Mouse (Mus musculus): ENCODE measurements around the gene Tbp. TPM values are rescaled to one million over a fixed set of nuclear protein-coding genes. Genes with fewer than 3 reads are reported as not detected.
"Not testable (repeated sequence)": the region's sequence is repeated elsewhere in the genome, so short reads cannot be mapped to it uniquely, and the experiment has no call there.

The Tbp gene
- total RNA-seq, 2 experiments from 2014 or later = 32.2 to 35.8 TPM

DNA sequence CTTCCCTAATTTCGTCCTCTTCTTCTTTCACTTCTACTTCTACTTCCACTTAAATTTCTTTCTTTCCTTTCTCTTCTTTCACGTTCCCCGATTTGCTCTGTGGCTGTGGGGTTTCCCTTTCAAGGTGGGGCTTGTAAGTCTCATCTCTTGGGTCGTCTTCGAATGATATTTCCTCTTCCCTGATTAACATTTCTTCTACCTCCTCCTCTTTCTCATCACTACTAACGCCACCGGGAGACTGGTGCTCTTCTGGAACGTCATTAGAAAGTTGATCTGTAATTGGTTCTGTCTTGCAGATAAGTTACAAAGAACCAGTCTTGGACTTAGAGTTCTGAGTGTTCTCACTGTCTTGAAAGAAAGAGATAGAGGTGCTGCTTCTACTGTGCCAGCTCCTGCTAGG, 36.3 kb downstream of the Tbp start:
- no peak for DNase-seq (ENCODE audit: low spot score in 2 of 2)

DNA sequence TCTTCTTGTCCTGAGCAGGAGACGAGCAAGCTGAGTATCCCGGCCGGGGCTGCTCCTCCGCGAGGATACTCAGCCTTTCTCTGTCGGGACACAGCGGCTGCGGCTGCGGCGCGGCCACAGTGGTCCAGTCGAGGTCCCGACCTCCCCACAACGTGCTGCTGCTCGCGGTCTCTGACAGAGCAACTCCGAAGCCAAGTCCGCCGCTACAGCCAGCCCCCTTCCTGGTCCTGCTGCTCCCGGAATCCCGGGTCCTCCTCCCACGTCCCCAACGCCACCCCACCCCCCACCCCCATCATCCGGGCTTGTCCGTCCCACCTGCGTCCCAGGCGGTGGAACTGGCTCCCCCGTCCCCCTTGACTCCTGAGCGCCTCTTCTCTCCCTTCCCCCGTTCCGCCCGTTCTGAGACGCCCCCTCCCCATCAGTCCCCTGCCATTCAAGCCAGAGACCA, 36.8 kb downstream of the Tbp start:
- peak in 1 of 2 experiments; percentile 4 for DNase-seq (ENCODE audit: low spot score in 2 of 2)

DNA sequence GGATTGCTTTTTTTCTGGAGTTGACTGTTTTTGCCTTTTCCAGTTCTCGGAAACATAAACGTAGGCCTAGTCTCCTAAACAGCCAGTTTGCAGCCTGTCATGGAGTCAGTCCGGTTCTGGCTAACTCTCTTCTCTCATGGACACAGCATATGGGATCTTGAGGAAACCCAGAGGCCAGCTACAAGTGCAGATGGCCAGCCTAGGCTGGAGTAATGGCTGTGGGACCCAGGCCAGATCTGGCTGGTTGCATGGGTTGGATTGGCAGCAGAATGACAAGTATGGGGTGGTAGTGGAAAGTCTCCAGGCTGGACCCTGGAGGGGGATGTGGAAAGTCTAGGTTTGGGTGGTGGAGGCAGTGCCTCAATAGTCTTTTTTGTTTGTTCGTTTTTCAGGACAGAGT, 40.6 kb downstream of the Tbp start:
- no peak for DNase-seq (ENCODE audit: low spot score in 2 of 2)

DNA sequence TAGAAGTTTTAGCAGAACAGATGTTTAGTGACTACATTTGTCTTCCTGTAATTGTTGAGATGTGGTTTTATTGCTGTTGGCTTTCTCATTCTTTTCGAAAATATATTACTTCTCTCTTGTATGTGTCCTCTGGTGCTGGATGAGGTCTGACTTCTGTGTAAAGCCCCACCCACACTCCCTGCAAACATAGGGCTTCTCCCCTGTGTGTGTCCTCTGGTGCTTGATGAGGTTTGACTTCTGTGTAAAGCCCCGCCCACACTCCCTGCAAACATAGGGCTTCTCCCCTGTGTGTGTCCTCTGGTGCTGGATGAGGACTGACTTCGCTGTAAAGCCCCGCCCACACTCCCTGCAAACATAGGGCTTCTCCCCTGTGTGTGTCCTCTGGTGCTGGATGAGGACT, 44.2 kb downstream of the Tbp start:
- DNase-seq (ENCODE audit: low spot score in 2 of 2) = not testable (repeated sequence)

DNA sequence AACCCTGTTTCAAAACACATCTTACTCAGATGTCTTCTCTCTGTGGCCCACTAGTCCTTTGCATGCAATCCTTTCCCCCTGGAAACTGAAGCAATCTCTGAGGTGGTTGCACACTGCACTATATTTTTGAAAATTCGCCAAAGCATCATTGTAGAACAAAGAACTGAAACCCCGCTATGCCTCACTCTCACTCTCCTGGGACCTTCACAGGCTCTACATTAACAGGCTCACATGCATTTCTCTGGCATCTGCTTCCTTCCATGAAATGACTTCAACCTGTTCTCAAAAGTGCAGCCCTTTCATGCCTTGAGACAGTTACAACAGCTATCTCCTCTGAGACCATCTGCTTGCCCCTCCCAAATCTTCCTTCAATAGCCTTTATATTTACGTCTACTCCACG, 46.8 kb downstream of the Tbp start:
- DNase-seq (ENCODE audit: low spot score in 2 of 2) = no peak

DNA sequence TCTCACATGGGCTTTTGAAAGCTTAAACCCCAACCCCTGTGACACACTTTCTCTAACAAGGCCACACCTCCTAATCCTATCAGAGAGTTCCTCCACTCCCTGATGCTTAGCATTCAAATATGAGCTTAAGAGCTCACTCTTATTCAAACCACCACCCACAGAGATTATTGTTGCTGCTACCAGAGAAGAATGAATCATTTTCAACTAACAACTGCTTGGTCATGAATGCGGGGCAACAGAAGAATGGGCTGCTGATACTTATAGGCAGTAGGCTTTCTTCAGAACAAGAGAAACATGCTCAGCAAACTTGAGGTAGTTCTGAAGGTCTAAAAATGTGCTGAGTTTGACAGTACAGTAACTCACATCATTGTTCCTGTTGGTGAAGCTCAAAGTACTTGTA, 50.0 kb downstream of the Tbp start:
- DNase-seq (ENCODE audit: low spot score in 2 of 2) = no peak

DNA sequence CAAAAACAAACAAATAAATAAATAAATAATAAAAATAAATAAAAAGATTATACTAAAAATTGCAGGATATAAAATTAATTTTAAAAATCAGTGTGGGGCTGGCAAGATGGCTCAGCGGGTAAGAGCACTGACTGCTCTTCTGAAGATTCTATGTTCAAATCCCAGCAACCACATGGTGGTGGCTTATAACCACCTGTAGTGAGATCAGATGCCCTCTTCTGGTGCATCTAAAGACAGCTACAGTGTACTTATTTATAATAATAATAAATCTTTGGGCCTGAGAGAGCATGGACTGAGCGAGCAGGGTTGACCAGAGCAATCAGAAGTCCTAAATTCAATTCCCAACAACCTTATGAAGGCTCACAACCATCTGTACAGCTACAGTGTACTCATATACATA, 60.3 kb downstream of the Tbp start:
- no peak for DNase-seq (ENCODE audit: low spot score in 2 of 2)

DNA sequence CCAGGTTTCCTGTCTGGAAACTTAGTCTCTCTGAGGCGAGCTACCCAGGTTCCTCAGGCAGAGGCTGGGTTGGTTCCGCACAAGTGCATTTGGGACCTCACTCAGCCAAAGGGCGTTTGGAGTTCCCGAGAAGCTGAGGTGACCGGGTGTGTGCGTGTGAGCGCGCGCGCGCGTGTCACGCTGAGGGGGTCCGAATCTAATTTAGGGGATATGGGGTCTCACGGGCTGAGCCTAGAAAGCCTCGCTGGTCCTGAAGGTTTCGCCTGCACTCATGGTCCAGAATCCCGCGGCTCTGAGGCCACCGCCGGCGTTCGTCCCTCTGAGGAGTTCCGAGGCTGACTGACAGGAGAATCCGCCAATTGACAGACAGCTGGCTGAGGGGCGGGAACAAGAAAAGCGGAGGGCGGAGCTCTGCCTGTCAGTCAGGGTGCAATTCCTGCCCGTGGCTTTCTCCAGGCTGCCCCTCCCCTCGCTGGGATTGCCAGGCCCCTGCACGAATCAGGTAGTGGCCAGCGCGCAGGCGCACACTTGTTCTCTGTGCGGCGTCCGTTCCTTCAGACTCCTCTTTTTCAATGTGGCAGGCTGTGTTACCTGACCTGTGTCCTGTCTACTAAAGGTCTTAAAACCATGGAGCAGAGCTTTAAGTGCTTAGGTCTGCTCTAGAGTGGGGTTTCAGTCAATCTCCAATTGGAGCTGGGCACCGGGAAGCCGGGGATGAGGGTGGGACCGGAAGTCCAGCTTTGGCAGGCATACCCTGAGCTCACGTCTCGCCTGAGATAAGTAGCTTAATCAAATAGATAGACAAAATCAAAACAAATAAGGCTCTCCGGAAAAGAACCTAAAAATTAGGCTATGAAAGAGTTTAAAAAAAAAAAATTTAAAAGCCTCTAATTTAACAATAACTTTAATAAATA, 64.6 kb downstream of the Tbp start, which contains the start of gene Prdm9:
TSS of gene Prdm9 (minus strand) at position 341 of the 914 bp plus-strand sequence.
- DNase-seq (ENCODE audit: low spot score in 2 of 2) = peak; percentile 100

DNA sequence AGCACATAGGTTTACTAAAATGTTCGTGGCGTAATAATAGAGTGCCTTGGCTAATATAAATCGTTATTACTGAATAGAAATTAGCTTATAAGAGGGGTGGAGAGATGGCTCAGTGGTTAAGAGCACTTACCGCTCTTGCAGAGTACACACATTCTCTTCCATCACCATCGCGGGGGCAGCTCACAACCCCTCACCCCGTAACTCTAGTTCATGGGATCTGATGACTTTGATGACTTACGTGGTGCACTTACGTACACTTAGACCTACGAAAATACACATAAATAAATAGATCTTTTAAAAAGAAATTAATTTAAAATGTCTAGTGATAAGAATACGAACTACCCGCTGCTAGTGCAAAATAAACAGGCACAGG, 65.2 kb downstream of the Tbp start:
- DNase-seq (ENCODE audit: low spot score in 2 of 2) = peak in 1 of 2 experiments; percentile 24

DNA sequence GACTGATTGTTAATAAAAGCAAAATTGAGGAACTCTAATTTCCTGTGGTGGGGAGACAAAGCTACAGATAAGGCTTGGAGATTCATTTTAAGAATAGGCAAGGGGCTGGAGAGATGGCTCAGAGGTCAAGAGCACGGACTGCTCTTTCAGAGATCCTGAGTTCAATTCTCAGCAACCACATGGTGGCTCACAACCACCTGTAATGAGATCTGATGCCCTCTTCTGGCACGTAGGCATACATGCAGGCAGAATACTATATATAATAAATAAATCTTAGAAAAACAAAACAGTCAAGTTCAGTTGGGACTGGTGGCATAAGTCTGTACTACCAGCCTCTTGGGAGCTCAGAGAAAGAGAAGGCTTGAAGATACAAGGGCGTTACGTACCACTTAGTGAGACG, 67.2 kb downstream of the Tbp start:
- DNase-seq (ENCODE audit: low spot score in 2 of 2) = no peak

DNA sequence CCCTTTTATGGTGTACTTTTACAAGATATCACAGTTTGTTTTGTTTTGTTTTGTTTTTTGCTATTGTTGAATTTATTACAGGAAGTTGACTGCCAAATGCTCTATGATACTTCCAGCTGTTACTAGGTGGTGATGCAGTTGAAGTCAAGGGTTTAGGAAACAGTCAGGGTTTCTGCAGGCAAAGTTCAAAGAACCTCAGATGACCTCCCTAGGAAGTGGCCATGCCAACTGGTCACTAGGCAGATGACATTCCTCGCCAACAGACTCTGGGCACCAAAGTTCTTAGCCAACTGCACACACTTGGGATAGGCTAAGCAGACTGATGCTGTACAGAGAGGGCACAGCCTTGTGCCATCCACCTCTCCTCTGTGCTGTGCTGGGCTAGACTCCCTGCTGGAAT, 75.4 kb downstream of the Tbp start:
- DNase-seq (ENCODE audit: low spot score in 2 of 2) = no peak

DNA sequence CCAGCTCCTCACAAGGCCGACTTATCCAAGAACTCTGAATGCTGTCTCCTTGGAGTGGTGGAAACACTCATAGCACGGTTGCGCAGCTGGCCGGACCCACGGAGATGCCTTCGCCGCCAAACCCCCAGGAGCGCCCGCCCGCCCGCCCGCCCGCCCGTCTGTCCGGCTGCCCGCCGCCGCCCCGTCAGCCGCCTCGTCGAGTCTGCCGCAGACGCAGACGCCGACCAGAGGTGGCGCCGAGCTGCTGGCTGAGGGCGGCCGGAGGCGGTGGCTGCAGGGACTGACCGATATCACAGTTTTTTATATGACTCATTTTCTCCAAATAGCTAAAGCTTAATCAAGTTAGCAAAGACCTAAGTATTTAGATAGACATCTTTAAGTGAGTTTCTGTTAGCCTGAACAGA, 77.6 kb downstream of the Tbp start:
- peak; percentile 7 to 28 for DNase-seq (ENCODE audit: low spot score in 2 of 2)

Other genes with a start within 250 kb of the Tbp start
- 10 to 100 TPM; 14.0 to 20.9 TPM for gene Dll1, start 123.0 kb upstream of the Tbp start, total RNA-seq (2021)
- 10 to 100 TPM; 33.4 to 36.4 TPM for gene Fam120b, start 103.7 kb upstream of the Tbp start, total RNA-seq (2021)
- gene Psmb1, start 137 bp upstream of the Tbp start, total RNA-seq (2021) = 100 to 1,000 TPM; 135 to 140 TPM
- 10 to 100 TPM; 21.2 to 24.8 TPM for gene Pdcd2, start 27.4 kb downstream of the Tbp start, total RNA-seq (2021)
- 1 to 10 TPM; 2.5 to 2.9 TPM for gene Prdm9, start 64.5 kb downstream of the Tbp start, total RNA-seq (2021)
- gene Chd1, start 205.1 kb downstream of the Tbp start, total RNA-seq (2021) = 10 to 100 TPM; 22.8 to 28.0 TPM

Measured in layer of hippocampus, postnatal 10 days (tissue).